Comparison of ENCODE assay signal across 8 mouse cellular contexts in genomic region chr9:94534795-94535194, GRCm38 (mm10). TPM values are rescaled to one million over a fixed set of nuclear protein-coding genes. Genes with fewer than 3 reads are reported as not detected.
DNase-seq lines count a peak whose midpoint lies in the region; ATAC-seq lines count a peak whose summit lies in the region.

No protein-coding gene starts in this region.

- H3K4me3 ChIP-seq in heart, embryonic 15.5 days: peak overlapping the region; percentile 94
- peak overlapping the region; percentile 88 for H3K4me3 ChIP-seq in limb, embryonic 13.5 days

- H3K4me1 ChIP-seq in heart, embryonic 15.5 days (replicated peaks): peaks cover 31% of the 10 kb centered on the region
- H3K4me1 ChIP-seq in limb, embryonic 13.5 days: peaks cover 30% of the 10 kb centered on the region

- H3K9ac ChIP-seq in heart, embryonic 15.5 days: peak overlapping the region; percentile 82; the same call in 1 of the 2 replicates
- no peak overlapping the region for H3K9ac ChIP-seq in limb, embryonic 13.5 days

- no peaks in the 10 kb centered on the region for H3K27me3 ChIP-seq in heart, embryonic 15.5 days
- no peaks in the 10 kb centered on the region for H3K27me3 ChIP-seq in limb, embryonic 13.5 days

- H3K4me2 ChIP-seq in heart, embryonic 15.5 days: peak overlapping the region; percentile 87
- H3K4me2 ChIP-seq in limb, embryonic 13.5 days (replicated peaks): peak overlapping the region; percentile 82

- intact Hi-C loops in left cerebral cortex, postnatal 10 days (cut with DNase I): loop anchor here (10.0 kb wide), 1 partner anchor 170 kb away; no protein-coding TSS in a partner anchor

- no peak for ATAC-seq in heart, embryonic 15.5 days (replicated peaks; ENCODE audit: insufficient number of reproducible peaks, insufficient read depth, low FRiP score, low read depth)
- ATAC-seq in limb, embryonic 13.5 days (ENCODE audit: low FRiP score, low read depth): no peak

- H3K27ac ChIP-seq in heart, embryonic 15.5 days: 0 out of 2 replicates have a peak overlapping the region, but pooled peaks have one; percentile 99
- no peak overlapping the region for H3K27ac ChIP-seq in limb, embryonic 13.5 days

- no peaks in the 10 kb centered on the region for H3K36me3 ChIP-seq in heart, embryonic 15.5 days
- H3K36me3 ChIP-seq in limb, embryonic 13.5 days: no peaks in the 10 kb centered on the region

- no peaks in the 10 kb centered on the region for H3K9me3 ChIP-seq in heart, embryonic 15.5 days (replicated peaks)
- H3K9me3 ChIP-seq in limb, embryonic 13.5 days: no peaks in the 10 kb centered on the region

- no peak for DNase-seq in heart, postnatal 4 days
- DNase-seq in 416B (ENCODE audit: low read depth): peak; percentile 46
- DNase-seq in brain, adult 2 months (ENCODE audit: low read depth, low spot score): peak; percentile 79
- DNase-seq in spleen, postnatal 36 days (ENCODE audit: low spot score in 2 of 2): no peak
- no peak for DNase-seq in left cerebral cortex, postnatal 10 days (ENCODE audit: extremely low spot score in 1 of 2, low spot score in 2 of 2)
- DNase-seq in c-Kit-positive CD71-positive TER-119-positive erythroid progenitor cells, embryonic 14.5 days (ENCODE audit: low spot score): no peak

RNA-seq across cellular contexts. Expression of gene 1190002N15Rik, which starts 3.1 kb away (rescaled TPM):
- 30.4 and 32.8 TPM in 2 replicates for polyA plus RNA-seq in heart, embryonic 15.5 days (2015; fragmentation: Nextera tagmentation; extraction: Ambion mirVana)
- total RNA-seq in heart, postnatal 4 days (2021): 10 to 100 TPM; 37.7 to 38.2 TPM
- 16.2 and 23.2 TPM in 2 replicates for polyA plus RNA-seq in limb, embryonic 13.5 days (2015; fragmentation: Nextera tagmentation; extraction: Ambion mirVana)
- 10 to 100 TPM; 26.9 to 30.3 TPM for total RNA-seq in left cerebral cortex, postnatal 10 days (2021)

Comparison
In these comparisons a context has a peak if more than half of its experiments do, and no peak if none do; other contexts are left out.
1. DNase-seq: peak in 416B (single experiment) and brain, adult 2 months (single experiment); none in heart, postnatal 4 days (single experiment), spleen, postnatal 36 days (0 of 2), left cerebral cortex, postnatal 10 days (0 of 2) and c-Kit-positive CD71-positive TER-119-positive erythroid progenitor cells, embryonic 14.5 days (single experiment).